Mouse (Mus musculus): ENCODE results near the gene Meiob. TPM values are rescaled to one million over a fixed set of nuclear protein-coding genes. Genes with fewer than 3 reads are reported as not detected.

Meiob gene
- polyA plus RNA-seq, 1 experiment from 2014 or later = 1.5 TPM

DNA sequence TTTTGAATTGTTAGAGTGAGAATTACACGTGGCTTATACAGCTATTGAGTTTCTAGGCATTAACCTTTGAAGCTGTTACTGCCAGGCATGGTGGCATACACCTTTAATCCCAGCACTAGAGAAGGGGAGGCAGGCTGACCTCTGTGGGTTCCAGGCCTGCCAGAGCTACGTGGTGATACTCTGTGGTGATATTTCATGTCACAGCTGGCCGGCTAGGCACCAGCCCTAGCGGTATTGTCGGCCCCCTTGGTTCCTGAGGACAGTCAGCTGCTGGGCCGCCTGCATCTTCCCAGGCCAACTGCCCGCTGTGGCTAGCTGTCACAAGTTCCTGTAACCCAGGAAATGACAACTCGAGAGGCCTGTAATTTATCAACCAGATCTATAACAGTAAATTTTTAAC lies 11.9 kb upstream of the Meiob start:
- H3K4me3 ChIP-seq (replicated peaks) = no peak overlapping the region
- no peak for ATAC-seq (ENCODE audit: low read depth)
- 42% methylated on average over 8 of the region's 8 CpGs for WGBS (ENCODE audit: insufficient replicate concordance)
- no peak for DNase-seq
- peaks cover 16% of the 10 kb centered on the region; the same call in 1 of the 2 replicates for H3K27me3 ChIP-seq
- no peaks in the 10 kb centered on the region for H3K36me3 ChIP-seq
- no peak overlapping the region for H3K4me2 ChIP-seq
- no peak overlapping the region for H3K27ac ChIP-seq
- peaks cover 2% of the 10 kb centered on the region for H3K4me1 ChIP-seq (replicated peaks)
- H3K9ac ChIP-seq = no peak overlapping the region
- no peaks in the 10 kb centered on the region for H3K9me3 ChIP-seq (replicated peaks)

DNA sequence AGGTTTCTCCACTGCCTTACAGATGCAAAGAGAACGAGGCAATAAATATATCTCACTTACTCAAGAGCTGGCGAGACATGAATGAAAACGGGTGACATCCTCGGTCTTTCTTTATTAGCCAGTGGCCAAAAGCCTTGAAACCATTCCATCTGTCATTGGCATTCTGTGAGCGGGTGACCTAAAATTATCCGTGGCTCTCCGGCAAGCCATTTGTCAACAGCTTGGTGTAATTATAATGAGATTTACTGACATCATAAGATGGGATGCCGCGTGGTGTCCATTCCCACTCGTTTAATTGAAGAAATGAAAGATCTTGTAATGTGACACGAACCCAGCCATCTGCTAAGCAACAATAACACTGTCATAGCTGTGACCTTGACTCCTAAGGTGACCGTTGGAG lies 9.3 kb upstream of the Meiob start:
- Histone ChIP-seq H3K27me3 (peaks cover 19% of the 10 kb centered on the region; the same call in 1 of the 2 replicates), H3K4me3 (replicated peaks) (no peak overlapping the region), H3K36me3 (no peaks in the 10 kb centered on the region), H3K27ac (no peak overlapping the region), H3K4me2 (no peak overlapping the region), H3K4me1 (replicated peaks) (peaks cover 12% of the 10 kb centered on the region), H3K9me3 (replicated peaks) (no peaks in the 10 kb centered on the region), H3K9ac (no peak overlapping the region)
- DNase-seq = no peak
- ATAC-seq (ENCODE audit: low read depth) = no peak
- 75% methylated on average over 12 of the region's 12 CpGs for WGBS (ENCODE audit: insufficient replicate concordance)

DNA sequence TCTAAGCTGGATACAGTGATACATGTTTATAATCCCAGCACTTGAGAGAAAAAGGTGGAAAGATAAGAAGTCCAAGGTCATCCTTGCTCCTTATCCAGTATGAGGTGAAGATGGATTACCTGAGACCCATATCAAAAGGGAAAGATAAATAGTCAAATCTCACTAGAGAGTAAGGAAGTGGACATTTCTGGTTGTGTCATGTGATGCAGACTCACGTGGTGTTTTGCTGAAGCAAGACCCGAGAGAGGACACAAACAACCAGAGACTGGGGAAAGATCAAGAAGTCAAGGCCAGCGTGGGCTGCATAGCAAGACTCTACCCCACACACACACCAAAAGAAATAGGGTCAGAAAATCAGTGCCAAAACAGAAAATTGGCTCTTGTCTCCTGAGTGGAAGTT lies 7.1 kb upstream of the Meiob start:
- peaks cover 12% of the 10 kb centered on the region for H3K4me1 ChIP-seq (replicated peaks)
- no peak overlapping the region for H3K27ac ChIP-seq
- ATAC-seq (ENCODE audit: low read depth) (no peak), DNase-seq (no peak)
- no peaks in the 10 kb centered on the region for H3K9me3 ChIP-seq (replicated peaks)
- 45% methylated on average over 3 of the region's 3 CpGs for WGBS (ENCODE audit: insufficient replicate concordance)
- H3K4me3 ChIP-seq (replicated peaks) = no peak overlapping the region
- peaks cover 11% of the 10 kb centered on the region; the same call in 1 of the 2 replicates for H3K27me3 ChIP-seq
- H3K4me2 ChIP-seq = no peak overlapping the region
- H3K9ac ChIP-seq = no peak overlapping the region
- H3K36me3 ChIP-seq = no peaks in the 10 kb centered on the region

DNA sequence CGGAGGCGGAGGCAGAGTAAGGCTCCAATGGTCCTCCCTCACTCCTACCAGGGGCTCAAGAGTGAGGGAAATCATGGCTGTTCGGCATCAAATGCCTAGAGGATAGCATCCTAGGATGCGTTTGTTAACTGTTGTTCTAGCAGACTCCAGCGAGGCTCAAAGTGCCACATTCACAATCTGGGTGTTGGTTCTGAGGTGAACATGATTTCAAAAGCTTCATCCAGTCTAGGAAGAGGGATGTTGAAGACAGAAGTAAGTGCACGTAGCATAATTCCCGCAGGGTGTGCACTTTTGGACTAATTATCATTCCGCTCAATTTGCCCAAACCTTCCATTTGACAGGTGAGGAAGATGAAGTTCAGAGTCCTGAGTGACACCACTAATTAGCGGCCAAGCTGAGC lies 5.9 kb upstream of the Meiob start:
- Histone ChIP-seq H3K9ac (no peak overlapping the region), H3K36me3 (no peaks in the 10 kb centered on the region), H3K27ac (no peak overlapping the region), H3K27me3 (peaks cover 11% of the 10 kb centered on the region; the same call in 1 of the 2 replicates), H3K4me1 (replicated peaks) (peaks cover 12% of the 10 kb centered on the region), H3K4me2 (no peak overlapping the region), H3K4me3 (replicated peaks) (no peak overlapping the region), H3K9me3 (replicated peaks) (no peaks in the 10 kb centered on the region)
- DNase-seq (no peak), ATAC-seq (ENCODE audit: low read depth) (no peak)
- WGBS (ENCODE audit: insufficient replicate concordance) = 47% methylated on average over 9 of the region's 9 CpGs

DNA sequence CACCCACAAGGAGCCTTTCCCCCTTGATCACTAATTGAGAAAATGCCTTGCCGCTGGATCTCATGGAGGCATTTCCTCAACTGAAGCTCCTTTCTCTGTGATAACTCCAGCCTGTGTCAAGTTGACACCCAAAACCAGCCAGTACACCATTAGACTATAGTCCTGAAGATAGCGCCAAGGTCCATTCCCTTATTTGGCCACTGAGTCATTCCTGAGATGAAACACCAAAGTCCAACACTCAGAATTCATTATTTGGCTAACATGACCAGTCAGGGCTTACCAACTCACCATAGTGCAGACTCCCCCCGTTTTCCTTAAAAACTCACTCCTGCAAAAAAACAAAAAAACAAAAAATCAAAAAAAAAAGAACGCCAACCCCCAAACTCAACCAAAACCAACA lies 4.6 kb upstream of the Meiob start:
- H3K4me1 ChIP-seq (replicated peaks) = peaks cover 22% of the 10 kb centered on the region
- H3K27ac ChIP-seq = no peak overlapping the region
- H3K4me3 ChIP-seq (replicated peaks) = no peak overlapping the region
- no peaks in the 10 kb centered on the region for H3K9me3 ChIP-seq (replicated peaks)
- no peak for DNase-seq
- no peak for ATAC-seq (ENCODE audit: low read depth)
- WGBS (ENCODE audit: insufficient replicate concordance) = 78% methylated on average over 4 of the region's 4 CpGs
- no peak overlapping the region for H3K4me2 ChIP-seq
- no peak overlapping the region for H3K9ac ChIP-seq
- no peaks in the 10 kb centered on the region for H3K36me3 ChIP-seq
- H3K27me3 ChIP-seq = peaks cover 6% of the 10 kb centered on the region; the same call in 1 of the 2 replicates

DNA sequence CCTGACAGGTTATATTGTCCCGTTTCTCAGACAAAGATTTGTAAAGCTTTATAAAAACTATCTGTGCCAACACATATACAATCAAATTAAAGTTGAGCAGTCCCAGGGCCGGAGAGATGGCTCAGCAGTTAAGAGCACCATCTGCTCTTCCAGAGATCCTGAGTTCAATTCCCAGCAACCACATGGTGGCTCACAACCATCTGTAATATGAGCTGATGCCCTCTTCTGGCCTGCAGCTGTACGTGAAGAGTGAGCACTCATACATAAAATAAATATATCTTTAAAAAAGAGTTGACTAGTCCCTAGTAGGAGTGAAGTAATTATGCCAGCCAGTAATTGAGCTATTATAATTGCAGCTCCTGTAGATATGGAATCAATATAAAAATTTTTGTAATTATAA lies 3.6 kb upstream of the Meiob start:
- no peak overlapping the region for H3K4me2 ChIP-seq
- DNase-seq (no peak), ATAC-seq (ENCODE audit: low read depth) (no peak)
- no peak overlapping the region for H3K4me3 ChIP-seq (replicated peaks)
- H3K4me1 ChIP-seq (replicated peaks) = peaks cover 30% of the 10 kb centered on the region
- 56% methylated on average over 3 of the region's 3 CpGs for WGBS (ENCODE audit: insufficient replicate concordance)
- H3K9ac ChIP-seq = no peak overlapping the region
- no peak overlapping the region for H3K27ac ChIP-seq
- no peaks in the 10 kb centered on the region for H3K9me3 ChIP-seq (replicated peaks)
- H3K36me3 ChIP-seq = no peaks in the 10 kb centered on the region
- 0 out of 2 replicates have a peak, but pooled peaks cover 7% of the 10 kb centered on the region for H3K27me3 ChIP-seq

DNA sequence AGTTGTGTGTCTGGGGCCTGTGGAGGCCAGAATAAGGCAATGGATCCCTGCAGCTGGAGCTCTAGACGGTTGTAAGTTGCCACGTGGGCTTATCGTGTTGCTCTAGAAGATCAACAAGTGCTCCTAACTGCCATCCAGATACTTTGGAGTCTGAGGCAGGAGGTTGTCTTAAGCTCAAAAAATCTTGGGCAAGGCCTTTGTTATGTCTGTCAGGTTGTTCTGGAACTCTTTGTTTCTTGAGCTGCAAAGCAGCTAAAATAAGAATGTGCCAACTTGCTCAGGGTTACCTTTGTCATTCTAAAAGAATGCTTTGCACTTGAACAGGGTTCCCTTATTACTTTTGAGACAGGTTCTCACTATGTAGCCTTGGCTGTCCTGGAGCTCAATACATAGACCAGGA lies 7.1 kb downstream of the Meiob start:
- Histone ChIP-seq H3K9ac (no peak overlapping the region), H3K27ac (peak overlapping the region; percentile 52; the same call in 1 of the 2 replicates), H3K9me3 (replicated peaks) (no peaks in the 10 kb centered on the region), H3K4me1 (replicated peaks) (peaks cover 39% of the 10 kb centered on the region), H3K4me2 (no peak overlapping the region), H3K27me3 (peaks cover 18% of the 10 kb centered on the region), H3K4me3 (replicated peaks) (no peak overlapping the region), H3K36me3 (no peaks in the 10 kb centered on the region)
- 63% methylated on average over 3 of the region's 3 CpGs for WGBS (ENCODE audit: insufficient replicate concordance)
- DNase-seq (no peak), ATAC-seq (ENCODE audit: low read depth) (no peak)

DNA sequence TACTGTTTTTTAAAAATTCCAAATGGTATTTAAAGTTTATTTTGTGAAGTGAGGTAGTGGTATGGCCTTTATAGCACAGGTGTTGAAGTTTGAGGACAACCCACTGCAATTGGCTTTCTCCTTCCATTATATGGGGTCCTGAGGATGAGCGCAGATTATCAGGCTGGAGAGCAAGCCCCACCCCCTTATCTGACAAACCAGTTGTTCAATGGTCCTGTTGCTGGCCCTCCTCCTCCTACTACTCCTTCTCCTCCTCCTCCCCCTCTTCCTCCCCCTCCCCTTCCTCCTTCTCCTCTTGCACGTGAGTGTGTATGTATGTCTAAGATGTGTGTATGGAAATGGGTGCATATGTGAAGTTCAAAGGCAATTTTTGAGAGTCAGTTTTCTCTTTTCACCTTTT lies 8.1 kb downstream of the Meiob start:
- peaks cover 39% of the 10 kb centered on the region for H3K4me1 ChIP-seq (replicated peaks)
- ATAC-seq (ENCODE audit: low read depth) = peak; percentile 87
- no peaks in the 10 kb centered on the region for H3K9me3 ChIP-seq (replicated peaks)
- H3K27me3 ChIP-seq = peaks cover 11% of the 10 kb centered on the region
- no peak for DNase-seq
- 10% methylated on average over 2 of the region's 2 CpGs for WGBS (ENCODE audit: insufficient replicate concordance)
- no peaks in the 10 kb centered on the region for H3K36me3 ChIP-seq
- peak overlapping the region; percentile 52 for H3K27ac ChIP-seq
- no peak overlapping the region for H3K9ac ChIP-seq
- H3K4me2 ChIP-seq = peak overlapping the region; percentile 26
- H3K4me3 ChIP-seq (replicated peaks) = no peak overlapping the region

DNA sequence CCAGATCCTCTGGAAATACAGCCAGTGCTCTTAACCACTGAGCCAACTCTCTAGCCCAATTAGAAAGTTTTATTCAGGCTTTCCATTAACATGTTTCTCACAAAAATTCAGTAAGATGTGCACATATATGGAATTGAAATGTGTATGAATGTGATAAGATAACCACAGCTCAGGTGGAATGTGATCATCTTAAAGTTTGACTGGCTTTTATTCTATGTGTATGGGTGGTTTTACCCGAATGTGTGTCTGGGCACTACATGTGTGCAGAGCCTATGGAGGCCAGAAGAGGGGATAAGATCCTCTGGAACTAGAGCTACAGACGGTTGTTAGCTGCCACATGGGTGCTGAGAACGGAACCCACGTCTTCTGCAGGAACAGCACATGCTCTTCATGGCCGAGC lies 11.2 kb downstream of the Meiob start:
- 58% methylated on average over 5 of the region's 5 CpGs for WGBS (ENCODE audit: insufficient replicate concordance)
- DNase-seq (no peak), ATAC-seq (ENCODE audit: low read depth) (peak; percentile 61; the same call in 1 of the 2 replicates)
- Histone ChIP-seq H3K4me1 (replicated peaks) (peaks cover 39% of the 10 kb centered on the region), H3K9ac (no peak overlapping the region), H3K36me3 (no peaks in the 10 kb centered on the region), H3K27me3 (no peaks in the 10 kb centered on the region), H3K4me3 (replicated peaks) (no peak overlapping the region), H3K27ac (peak overlapping the region; percentile 35), H3K9me3 (replicated peaks) (no peaks in the 10 kb centered on the region), H3K4me2 (no peak overlapping the region)

DNA sequence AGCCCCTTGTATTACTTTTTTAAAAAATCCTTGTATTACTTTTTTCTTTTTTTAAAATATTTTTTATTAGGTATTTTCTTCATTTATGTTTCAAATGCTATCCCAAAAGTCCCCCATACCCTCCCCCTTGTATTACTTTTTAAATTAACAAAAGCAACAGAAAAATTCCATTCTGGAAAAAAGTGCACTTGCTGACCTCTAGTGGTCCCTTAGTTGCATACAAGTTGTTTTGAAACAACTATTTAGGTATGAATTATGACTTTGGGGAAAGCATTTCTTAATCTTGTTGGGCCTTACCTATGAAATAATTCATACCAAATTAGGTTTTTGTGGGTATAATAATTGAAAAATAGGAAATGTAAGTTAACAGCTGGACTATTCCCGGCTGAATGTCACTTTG lies 13.4 kb downstream of the Meiob start:
- H3K27ac ChIP-seq = no peak overlapping the region

DNA sequence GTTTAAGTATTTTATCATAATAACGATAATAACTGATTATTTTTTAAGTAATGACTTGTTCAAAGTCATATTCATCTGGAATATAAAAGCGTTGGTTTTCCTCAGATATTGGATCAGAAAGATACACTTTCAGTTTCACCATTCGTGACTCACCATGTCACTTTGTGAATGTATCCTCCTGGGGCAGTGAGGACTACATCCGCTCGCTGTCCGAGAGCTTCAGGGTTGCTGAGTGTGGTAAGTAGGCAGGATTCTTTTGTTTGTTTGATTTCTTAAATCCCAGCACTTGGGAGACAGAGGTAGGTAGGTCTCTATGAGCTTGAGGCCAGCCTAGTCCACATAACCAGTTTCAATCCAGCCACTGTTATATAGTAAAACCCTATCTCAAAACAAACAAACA lies 14.1 kb downstream of the Meiob start:
- Histone ChIP-seq H3K36me3 (no peaks in the 10 kb centered on the region), H3K4me2 (no peak overlapping the region), H3K9me3 (replicated peaks) (no peaks in the 10 kb centered on the region), H3K4me1 (replicated peaks) (peaks cover 17% of the 10 kb centered on the region), H3K4me3 (replicated peaks) (no peak overlapping the region), H3K27me3 (peaks cover 10% of the 10 kb centered on the region), H3K27ac (no peak overlapping the region), H3K9ac (no peak overlapping the region)
- 50% methylated on average over 6 of the region's 6 CpGs for WGBS (ENCODE audit: insufficient replicate concordance)
- ATAC-seq (ENCODE audit: low read depth) = no peak
- DNase-seq = no peak

More for the DNA sequence above, 13.4 kb downstream of the Meiob start:
- ATAC-seq (ENCODE audit: low read depth) (no peak), DNase-seq (no peak)
- peaks cover 22% of the 10 kb centered on the region for H3K4me1 ChIP-seq (replicated peaks)
- H3K4me3 ChIP-seq (replicated peaks) = no peak overlapping the region
- no peaks in the 10 kb centered on the region for H3K9me3 ChIP-seq (replicated peaks)
- H3K9ac ChIP-seq = no peak overlapping the region
- H3K27me3 ChIP-seq = peaks cover 10% of the 10 kb centered on the region
- WGBS (ENCODE audit: insufficient replicate concordance) = 38% methylated on average over 1 of the region's 1 CpGs
- H3K36me3 ChIP-seq = no peaks in the 10 kb centered on the region
- H3K4me2 ChIP-seq = no peak overlapping the region

DNA sequence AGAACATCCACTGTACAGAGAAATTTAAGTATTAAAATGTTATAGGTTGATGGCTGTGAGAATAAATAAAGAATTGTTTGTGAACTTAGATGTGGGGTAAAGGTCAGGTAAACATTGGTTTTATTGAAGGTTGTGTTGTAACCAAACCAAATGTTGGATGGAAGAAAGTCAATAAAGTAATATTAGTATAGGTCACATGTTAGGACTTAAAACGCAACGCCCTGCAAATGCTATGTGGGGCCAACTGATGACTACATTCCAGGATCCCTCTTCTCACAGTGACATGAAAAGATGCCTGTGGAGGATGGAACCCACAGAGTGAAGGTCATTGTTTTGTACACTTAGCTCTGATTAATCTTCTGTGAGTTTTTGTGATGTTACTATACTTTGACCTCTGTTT lies 15.4 kb downstream of the Meiob start:
- H3K4me1 ChIP-seq (replicated peaks) = peaks cover 10% of the 10 kb centered on the region
- no peaks in the 10 kb centered on the region for H3K9me3 ChIP-seq (replicated peaks)
- WGBS (ENCODE audit: insufficient replicate concordance) = 56% methylated on average over 2 of the region's 2 CpGs
- no peak for ATAC-seq (ENCODE audit: low read depth)
- DNase-seq = no peak
- peaks cover 18% of the 10 kb centered on the region for H3K27me3 ChIP-seq
- H3K9ac ChIP-seq = no peak overlapping the region
- no peak overlapping the region for H3K4me3 ChIP-seq (replicated peaks)
- no peak overlapping the region for H3K27ac ChIP-seq
- H3K36me3 ChIP-seq = no peaks in the 10 kb centered on the region
- H3K4me2 ChIP-seq = no peak overlapping the region

Measured in liver, embryonic 13.5 days (tissue).